Mouse (Mus musculus) cerebellum, postnatal 25 days (tissue): ENCODE results near the gene Siah1b.

Experiments used
- DNase-seq, 2 experiments: peaks; one replicate each; pipeline ENCODE4 v3.0.0; 2021; ENCODE audit warnings: mixed read lengths in 2 of 2

Gene Siah1b

DNA sequence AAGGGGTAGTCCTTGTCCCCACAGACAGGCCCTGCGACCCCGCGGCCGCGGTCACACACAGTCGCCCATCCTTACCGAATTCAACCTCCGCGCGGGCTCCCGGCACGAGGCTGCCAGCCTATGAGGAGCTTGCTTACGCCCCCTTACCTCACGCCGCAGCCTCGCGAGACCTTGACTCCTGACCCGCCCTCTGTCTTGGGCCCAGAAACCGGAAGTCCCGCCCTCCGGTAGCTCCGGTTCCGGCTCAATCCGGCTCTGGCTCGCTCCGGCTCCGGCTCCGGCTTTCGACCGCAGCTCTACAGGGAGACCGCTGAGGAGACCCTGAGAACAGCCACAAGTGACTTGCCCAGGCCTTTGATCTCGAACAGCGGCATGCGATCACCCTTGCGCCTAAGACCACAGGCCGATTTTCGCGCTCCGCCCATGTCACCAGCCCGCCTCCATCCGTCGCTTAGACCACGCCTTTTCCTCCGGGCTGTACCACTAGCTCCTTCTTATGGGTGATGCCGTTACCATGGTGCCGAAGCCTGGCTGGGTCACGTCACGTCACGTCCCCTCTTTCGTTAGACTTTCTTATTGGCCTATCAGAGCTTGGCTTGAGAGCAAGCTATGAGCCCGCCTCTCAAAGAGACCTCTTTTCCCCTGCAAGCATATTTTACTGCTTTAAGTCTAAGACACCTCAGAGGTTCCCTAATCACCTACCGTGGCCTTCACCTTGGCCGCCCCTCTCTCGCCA is at the start of gene Siah1b:
Siah1b (minus strand) TSS at position 454 of the 736 bp plus-strand sequence.
- peak; percentile 92 to 93 for DNase-seq

DNA sequence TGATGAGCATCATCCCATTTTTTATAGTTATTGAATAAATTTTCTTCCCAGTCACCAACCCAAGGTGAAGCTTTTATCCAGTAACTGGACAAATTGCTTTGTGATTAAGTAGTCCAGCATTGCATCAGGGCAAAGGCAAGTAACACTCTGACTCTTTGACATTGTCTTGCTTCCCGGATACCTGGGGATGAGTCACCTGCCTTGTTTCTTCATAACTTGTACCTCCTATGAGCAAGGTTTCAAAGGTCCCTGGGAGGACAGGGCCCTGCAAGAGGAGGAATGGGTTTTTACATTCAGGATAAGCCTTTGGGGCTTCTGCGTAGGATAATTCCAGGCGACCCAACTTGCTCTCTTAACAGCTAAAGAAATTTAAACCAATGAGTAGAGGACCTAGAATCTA is 47.6 kb upstream of the Siah1b start:
- DNase-seq: no peak

DNA sequence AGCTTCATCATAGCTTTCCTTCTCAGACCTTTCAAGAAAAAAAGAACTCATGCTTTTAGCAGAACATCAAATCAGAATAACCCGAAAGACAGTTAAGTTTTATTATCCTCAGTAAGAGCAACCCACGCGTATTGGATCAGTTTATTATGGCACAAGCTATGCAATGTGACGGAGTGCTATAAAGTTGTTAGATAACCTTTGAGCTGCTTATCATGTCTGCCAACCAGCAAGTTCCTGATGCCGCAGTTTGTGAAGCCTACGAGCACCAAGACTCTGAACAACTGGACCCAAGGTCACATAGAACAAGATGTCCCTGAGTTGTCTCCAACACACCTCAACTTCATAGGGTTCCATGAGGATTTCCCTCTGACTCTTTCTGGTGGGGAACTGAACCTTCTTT is 37.5 kb upstream of the Siah1b start:
- no peak for DNase-seq

DNA sequence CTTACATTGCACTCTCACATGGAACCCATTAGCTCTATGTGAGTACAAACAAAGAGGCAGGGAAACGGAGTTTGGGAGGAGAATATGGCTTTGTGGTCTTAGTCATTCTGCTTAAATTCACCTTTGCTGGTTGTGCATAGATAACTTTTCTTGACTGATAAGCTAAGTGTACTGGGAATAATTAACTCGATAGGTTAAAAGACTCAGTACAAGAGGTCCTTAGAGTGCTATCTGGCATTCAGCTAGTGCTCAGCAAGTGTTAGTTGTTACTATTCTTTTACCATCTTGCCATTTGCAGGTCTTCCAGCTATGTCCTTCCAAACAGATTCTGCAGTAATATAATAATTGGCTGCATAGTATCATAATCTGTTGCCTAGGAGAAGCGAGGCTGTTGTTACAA is 34.9 kb upstream of the Siah1b start:
- DNase-seq: no peak

- no peak for DNase-seq
Observed at GRCm38 (mm10) chrX:164102656-164103055, 26.4 kb upstream of the Siah1b start.

DNA sequence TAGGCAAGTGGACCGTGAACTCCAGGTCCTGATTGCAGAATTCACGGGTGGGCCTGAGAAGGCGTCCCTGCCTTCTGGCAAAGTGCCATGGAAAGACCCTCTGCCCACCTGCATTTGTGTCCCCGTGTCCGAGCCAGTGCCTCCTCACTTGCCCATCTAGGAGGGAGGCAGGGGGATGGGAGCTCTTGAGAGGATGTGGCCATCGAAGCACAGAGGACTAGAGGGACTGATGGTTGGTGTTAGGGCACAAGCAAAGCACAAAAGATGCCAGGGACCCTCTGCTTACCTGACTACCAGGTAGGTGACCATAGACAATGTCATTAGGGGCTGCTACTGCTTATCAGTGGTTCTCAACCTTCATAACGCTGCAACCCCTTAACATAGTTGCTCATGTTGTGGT is 25.9 kb upstream of the Siah1b start:
- DNase-seq: no peak

DNA sequence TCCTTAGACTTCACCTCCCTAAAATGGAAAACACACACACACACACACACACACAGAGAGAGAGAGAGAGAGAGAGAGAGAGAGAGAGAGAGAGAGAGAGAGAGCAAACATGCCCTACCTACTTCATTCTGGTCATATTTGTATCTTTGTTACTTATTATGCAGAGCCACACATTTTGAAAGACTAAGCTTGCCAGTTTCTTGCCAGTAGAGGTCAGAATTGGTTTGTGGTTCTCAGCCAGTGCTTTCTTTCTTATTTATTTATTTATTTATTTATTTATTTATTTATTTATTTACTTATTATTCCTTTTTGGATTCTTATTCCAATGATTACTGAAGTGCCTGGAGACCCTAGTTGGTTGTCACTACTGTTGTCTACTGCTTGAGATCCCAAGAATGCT is 25.2 kb upstream of the Siah1b start:
- no peak for DNase-seq

DNA sequence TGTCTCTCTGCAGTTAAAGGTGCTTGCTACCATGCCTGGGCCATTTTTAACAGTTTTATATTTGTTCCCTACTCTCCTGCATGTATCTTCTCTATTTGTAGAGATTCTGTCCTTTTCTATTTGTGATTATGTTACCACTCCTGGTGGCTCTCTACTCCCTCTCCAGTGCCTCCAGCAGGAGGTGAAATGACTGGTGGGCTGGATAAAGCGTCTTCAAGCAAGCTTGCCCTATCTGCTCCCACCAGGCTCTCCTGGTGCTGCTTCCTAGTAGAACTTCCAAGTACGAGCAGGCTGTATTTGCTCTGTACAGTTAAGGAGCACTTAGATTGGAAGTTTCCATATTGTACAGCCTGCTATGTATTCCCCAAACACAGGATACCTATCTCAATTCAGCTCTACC is 19.5 kb upstream of the Siah1b start:
- DNase-seq: no peak

DNA sequence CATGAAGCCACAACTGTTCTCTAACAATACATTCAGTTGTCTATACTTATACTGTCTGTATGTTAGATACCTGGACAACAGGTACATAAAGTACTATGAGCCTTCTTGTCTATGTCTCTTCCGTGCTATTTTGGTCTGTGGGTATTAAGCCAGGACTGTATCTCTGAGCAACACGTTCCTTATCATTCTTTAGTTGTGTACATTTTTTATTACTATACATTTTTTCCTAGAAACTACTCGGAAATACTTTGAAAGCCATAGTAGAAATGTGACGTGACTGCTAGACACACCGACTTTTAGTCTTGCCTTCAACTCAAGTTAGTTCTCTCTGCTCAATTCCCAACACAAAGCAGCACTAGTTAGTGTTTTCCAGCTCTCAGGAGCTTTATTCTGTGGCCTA is 17.1 kb upstream of the Siah1b start:
- DNase-seq: no peak

GRCm38 (mm10) chrX:164092300-164093169 is 16.2 kb upstream of the Siah1b start:
- DNase-seq: no peak

- no peak for DNase-seq
Observed at GRCm38 (mm10) chrX:164089916-164090315, 13.6 kb upstream of the Siah1b start.

GRCm38 (mm10) chrX:164088582-164088981 is 12.3 kb upstream of the Siah1b start, which contains the start of gene Cltrn:
Gene Cltrn (plus strand): TSS chrX:164088830.
- DNase-seq: peak in 1 of 2 experiments; percentile 11

- no peak for DNase-seq
Observed at GRCm38 (mm10) chrX:164082030-164082429, 5.7 kb upstream of the Siah1b start.

DNA sequence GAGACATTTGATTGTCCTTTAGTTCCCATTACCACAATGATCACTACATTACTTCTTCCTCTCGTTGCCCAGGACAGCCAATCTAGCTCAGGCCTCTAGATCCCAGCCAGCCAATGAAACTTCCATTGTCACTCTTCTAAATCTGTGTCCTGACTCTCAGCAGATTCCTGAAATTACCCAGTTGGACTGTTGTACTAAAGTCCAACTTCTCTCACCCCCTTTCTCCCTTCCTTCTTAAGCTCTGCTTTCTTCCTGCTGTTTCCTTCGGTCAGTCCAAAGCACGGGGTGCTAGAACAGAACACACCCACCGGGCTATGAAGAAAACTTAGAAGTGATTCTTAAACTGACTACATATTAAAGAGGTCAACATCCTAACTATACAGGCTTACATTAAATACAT is 7.3 kb downstream of the Siah1b start:
- DNase-seq: no peak

- DNase-seq: peak; percentile 44 to 77
Observed at GRCm38 (mm10) chrX:164066185-164066584, 10.1 kb downstream of the Siah1b start.

- no peak for DNase-seq
Observed at GRCm38 (mm10) chrX:164059070-164059469, 17.2 kb downstream of the Siah1b start.

DNA sequence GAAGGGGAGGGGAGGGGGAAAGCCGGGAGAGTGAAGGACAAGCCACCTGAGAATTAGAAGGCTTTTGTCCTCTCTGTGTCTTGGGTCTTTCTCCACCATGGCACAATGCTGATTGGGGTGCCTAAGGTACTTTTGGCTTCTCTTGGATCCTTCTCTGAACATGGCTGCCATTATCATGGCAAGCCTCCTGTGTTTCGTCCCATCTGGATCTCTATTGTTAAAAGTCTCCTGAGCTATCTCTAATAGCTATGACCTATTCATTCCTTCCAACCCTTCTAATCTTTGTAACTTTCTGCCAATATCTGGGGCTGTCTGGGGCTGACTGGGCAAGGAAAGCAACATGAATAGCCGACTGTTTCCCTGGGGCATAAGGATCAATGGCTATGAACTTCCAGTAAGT is 17.8 kb downstream of the Siah1b start:
- no peak for DNase-seq

DNA sequence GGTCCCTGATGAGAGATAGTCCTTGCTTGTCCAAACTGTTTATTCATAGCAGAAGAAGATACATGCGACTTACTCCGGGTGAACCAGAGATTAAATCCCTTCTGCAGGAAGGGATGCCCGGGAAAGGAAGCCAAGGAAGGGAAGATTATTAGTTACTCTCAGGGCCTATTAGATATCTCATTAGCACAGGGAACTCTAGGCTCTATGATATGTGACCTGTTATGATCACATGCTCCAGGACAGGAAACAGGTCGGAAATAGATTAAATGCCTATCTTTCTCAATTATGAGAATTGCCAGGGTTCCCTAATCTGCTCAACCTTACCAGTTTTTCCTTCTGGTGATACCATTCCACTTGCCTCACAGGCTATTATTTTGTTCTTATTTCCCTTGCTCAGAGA is 20.6 kb downstream of the Siah1b start:
- no peak for DNase-seq

GRCm38 (mm10) chrX:164046736-164047135 is 29.6 kb downstream of the Siah1b start:
- no peak for DNase-seq

GRCm38 (mm10) chrX:164042069-164042468 is 34.2 kb downstream of the Siah1b start:
- no peak for DNase-seq

- DNase-seq: peak in 1 of 2 experiments; percentile 31
Observed at GRCm38 (mm10) chrX:164038882-164039281, 37.4 kb downstream of the Siah1b start.

DNA sequence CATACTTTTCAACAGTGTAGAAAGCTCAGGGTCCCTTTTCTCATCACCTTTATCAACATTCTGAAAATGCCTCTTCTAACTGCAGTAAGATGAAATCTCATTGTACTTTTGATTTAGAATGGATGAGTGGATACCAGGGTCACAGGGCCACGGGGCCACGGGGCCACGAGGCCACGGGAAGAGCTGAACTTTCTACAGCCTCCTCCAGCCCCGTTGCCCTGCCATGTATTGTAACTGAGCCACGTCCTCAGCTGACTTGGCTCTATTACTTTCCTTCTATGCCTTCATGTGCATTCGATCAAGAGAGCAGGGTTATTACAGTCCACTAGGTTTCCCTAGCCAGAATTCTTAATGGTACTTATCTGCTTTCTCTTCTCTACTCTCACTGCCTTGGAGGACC is 40.4 kb downstream of the Siah1b start:
- DNase-seq: no peak

GRCm38 (mm10) chrX:164035401-164035800 is 40.9 kb downstream of the Siah1b start:
- DNase-seq: no peak

DNA sequence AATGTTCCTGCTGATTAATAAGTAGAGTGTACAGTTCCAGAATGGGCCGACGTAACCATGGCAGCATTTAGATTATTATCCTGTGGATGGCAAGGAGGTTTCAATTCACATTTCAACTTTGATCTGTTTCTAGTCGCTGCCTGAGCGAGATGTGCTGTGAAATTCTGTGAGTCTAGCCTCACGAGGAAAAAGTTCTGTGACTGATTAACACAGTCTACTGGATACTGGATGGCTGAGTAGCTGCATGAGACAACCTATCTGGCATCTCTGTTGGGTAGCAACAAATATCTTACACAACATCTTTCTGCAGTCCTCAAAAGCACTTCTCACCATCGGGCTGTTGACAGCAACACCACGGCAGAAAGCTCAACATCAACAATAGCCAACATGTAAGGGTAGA is 43.8 kb downstream of the Siah1b start:
- no peak for DNase-seq
